8 mouse cellular contexts compared by ENCODE assay signal in genomic region chr6:45026011-45026682, GRCm38 (mm10). TPM values are rescaled to one million over a fixed set of nuclear protein-coding genes. Genes with fewer than 3 reads are reported as not detected.
DNase-seq lines count a peak whose midpoint lies in the region.

No protein-coding gene starts in this region.

- H3K27ac ChIP-seq in midbrain, embryonic 10.5 days (replicated peaks), result no peak overlapping the region

- H3K27me3 ChIP-seq in midbrain, embryonic 10.5 days (ENCODE audit: low read depth, poor library complexity, severe bottlenecking), result no peaks in the 10 kb centered on the region

- H3K4me1 ChIP-seq in midbrain, embryonic 10.5 days, result no peaks in the 10 kb centered on the region

- H3K4me3 ChIP-seq in midbrain, embryonic 10.5 days, result no peak overlapping the region

- peak; percentile 5 to 61 for DNase-seq in adrenal gland, adult (ENCODE audit: inconsistent age in 2 of 2, low spot score in 1 of 2)
- DNase-seq in adrenal gland, postnatal 4 days (ENCODE audit: low spot score in 2 of 2), result no peak
- DNase-seq in Muller cell, postnatal 12 days (ENCODE audit: inconsistent ontology term), result peak; percentile 16
- peak; percentile 73 to 75 for DNase-seq in cerebellum, postnatal 14 days
- peak; percentile 24 to 68 for DNase-seq in frontal cortex, postnatal 36 days (ENCODE audit: low spot score in 2 of 2)
- DNase-seq in layer of hippocampus, adult 18-20 months (ENCODE audit: low spot score in 2 of 2), result peak; percentile 6 to 69
- peak; percentile 21 for DNase-seq in midbrain, embryonic 10.5 days (ENCODE audit: low spot score)
- peak; percentile 26 for DNase-seq in telencephalon, adult 2 months (ENCODE audit: low read depth, low spot score)

- 35% methylated on average over 9 of the region's 9 CpGs for WGBS in midbrain, embryonic 10.5 days

- no peaks in the 10 kb centered on the region for H3K36me3 ChIP-seq in midbrain, embryonic 10.5 days

- no peaks in the 10 kb centered on the region for H3K9me3 ChIP-seq in midbrain, embryonic 10.5 days (replicated peaks)

RNA-seq across cellular contexts. Expression of gene Cntnap2, which starts 33.0 kb away (rescaled TPM):
- total RNA-seq in adrenal gland, postnatal 4 days (2021), result 1 to 10 TPM; 4.9 to 5.3 TPM
- total RNA-seq in layer of hippocampus, adult 18-20 months (2021), result 100 to 1,000 TPM in 1 of 2 experiments, 10 to 100 TPM in 1; 97.6 to 118 TPM
- polyA plus RNA-seq in midbrain, embryonic 10.5 days (2016; fragmentation: Nextera tagmentation; extraction: Ambion mirVana), result 23.2 and 30.4 TPM in 2 replicates

Comparison
In these comparisons a context has a peak if more than half of its experiments do, and no peak if none do; other contexts are left out.
1. DNase-seq: peak in adrenal gland, adult (2 of 2), Muller cell, postnatal 12 days (single experiment), cerebellum, postnatal 14 days (2 of 2), frontal cortex, postnatal 36 days (2 of 2), layer of hippocampus, adult 18-20 months (2 of 2), midbrain, embryonic 10.5 days (single experiment) and telencephalon, adult 2 months (single experiment); none in adrenal gland, postnatal 4 days (0 of 2).
2. RNA of gene Cntnap2, which starts 33.0 kb away (total RNA-seq): 97.6 to 118 TPM in layer of hippocampus, adult 18-20 months; 4.9 to 5.3 TPM in adrenal gland, postnatal 4 days; every median in the first group is over 10 times any median in the second.